Mouse (Mus musculus): ENCODE results near the gene Trappc6a.

Gene Trappc6a

DNA sequence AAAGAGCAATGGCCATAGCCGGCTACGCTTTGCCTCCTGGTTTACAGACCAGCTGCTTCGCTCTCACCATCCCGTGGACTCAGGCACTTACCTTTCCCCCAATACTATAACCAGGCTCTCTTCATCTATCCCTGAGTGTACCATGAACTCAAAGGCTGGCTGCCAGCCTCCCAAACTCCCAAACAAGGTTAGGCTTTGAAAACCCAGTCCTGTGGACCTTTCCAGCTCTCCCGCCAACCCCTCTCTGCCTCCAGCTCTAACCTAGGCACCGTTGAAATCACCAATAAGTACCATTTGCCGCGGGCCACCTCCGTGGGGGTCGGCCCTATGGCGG lies 53.2 kb downstream of the Trappc6a start:
- DNase-seq (ENCODE audit: low spot score in 2 of 2): no peak

- DNase-seq (ENCODE audit: low spot score in 2 of 2): peak; percentile 81 to 84
Measured at GRCm38 (mm10) chr7:19561765-19562642, 53.8 kb downstream of the Trappc6a start.

- DNase-seq (ENCODE audit: low spot score in 2 of 2): no peak
Measured at GRCm38 (mm10) chr7:19562643-19563410, 54.6 kb downstream of the Trappc6a start, which contains the start of gene Ppp1r37. TSS of gene Ppp1r37 (minus strand) at chr7:19563076.

- DNase-seq (ENCODE audit: low spot score in 2 of 2): no peak
Measured at GRCm38 (mm10) chr7:19563884-19564283, 55.7 kb downstream of the Trappc6a start.

DNA sequence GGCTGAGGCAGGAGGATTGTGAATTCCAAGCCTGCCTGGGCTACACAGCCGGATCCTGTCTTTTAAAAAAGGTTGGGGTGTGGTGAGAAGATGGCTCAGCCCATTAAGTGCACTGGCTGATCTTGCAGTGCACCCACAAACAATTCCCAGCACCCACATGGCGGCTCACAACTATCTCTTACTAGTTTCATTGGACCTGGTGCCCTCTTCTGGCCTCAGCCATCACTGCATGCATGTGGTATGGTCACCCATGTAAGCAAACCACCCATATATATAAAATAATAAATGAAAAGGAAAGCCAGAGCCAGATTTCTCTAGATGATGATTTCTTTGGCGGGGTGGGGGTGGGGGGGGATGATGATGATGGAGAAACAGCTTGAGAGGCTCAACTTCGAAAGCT lies 56.3 kb downstream of the Trappc6a start:
- DNase-seq (ENCODE audit: low spot score in 2 of 2): no peak

Measured in frontal cortex, postnatal 25 days (tissue).